Mouse (Mus musculus): ENCODE results near the gene Gstcd.

DNA sequence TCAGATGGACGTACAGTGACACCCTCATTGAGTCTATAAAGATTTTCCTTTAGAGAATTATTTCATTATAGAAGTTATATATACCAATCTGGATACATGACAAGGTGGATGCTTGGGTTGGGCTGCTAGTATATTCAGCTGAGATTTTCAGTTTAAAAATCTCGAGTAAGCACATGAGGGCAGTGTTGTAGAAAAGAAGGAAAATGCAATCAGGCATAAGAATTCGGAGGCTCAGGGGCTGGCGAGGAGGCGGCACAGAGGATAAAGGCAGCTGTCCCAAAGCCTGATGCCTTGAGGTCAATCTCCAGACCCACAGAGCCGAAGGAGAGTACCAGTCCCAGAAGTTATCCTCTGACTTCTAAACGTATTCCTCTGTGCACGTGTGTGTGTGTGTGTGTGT, 40.8 kb upstream of the Gstcd start:
- TF ChIP-seq CTCF (IDR thresholded peaks at IDR 0.05; ENCODE audit: extremely low read depth, insufficient read length, insufficient replicate concordance, low read depth, low read length) (no peak), POLR2A (IDR thresholded peaks at IDR 0.05; ENCODE audit: low read depth, low read length) (no peak)

Measured in small intestine, adult 2 months (tissue).